ENCODE assay signal across 12 mouse cellular contexts in the genomic region with DNA sequence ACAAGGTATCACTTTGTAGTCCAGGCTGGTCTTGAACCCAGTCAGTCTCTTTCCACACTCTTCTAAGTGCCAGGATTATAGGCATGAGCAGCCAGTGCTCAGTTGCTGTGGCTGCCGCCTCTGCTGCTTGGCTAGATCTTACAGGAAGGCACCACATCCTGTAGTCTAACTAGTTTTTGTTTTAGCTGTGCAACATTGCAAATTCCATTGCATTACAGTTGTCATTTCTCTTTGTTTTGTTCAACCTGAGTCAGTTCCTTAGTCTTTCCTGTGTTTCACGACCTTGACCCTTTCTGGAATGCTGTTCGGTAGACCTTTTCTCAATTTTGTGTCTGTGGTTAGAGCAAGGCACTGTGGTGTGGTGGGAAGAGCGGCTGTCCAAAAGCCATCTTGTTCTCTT.
"Had no signal": no experiment of that assay in that cellular context is flagged by ENCODE, and none has a peak within 500 bp of the region (broad histone marks: within the 10 kb centered on the region; RNA-seq: fewer than 3 reads in every experiment).

No protein-coding gene starts in this region.

- H3K9me3 ChIP-seq: liver, embryonic 15.5 days; neural tube, embryonic 15.5 days had no signal

- H3K9ac ChIP-seq: limb, embryonic 13.5 days; liver, embryonic 15.5 days; lung, embryonic 14.5 days; neural tube, embryonic 15.5 days had no signal

- H3K36me3 ChIP-seq: liver, embryonic 15.5 days; midbrain, embryonic 10.5 days had no signal

- DNase-seq: lung, embryonic 14.5 days; lung, postnatal 10 days; lung, postnatal 4 days; midbrain, embryonic 14.5 days; thymus, postnatal 4 days had no signal

- H3K27ac ChIP-seq: limb, embryonic 13.5 days; liver, embryonic 15.5 days; midbrain, embryonic 10.5 days; neural tube, embryonic 15.5 days; stomach, postnatal 0 days had no signal

- H3K4me2 ChIP-seq: limb, embryonic 13.5 days; liver, embryonic 11.5 days; liver, embryonic 15.5 days; lung, embryonic 14.5 days; neural tube, embryonic 15.5 days had no signal

- H3K27me3 ChIP-seq: limb, embryonic 13.5 days; liver, embryonic 15.5 days; neural tube, embryonic 15.5 days had no signal

- H3K4me3 ChIP-seq: limb, embryonic 13.5 days; liver, embryonic 15.5 days; midbrain, embryonic 10.5 days; myocyte; neural tube, embryonic 15.5 days had no signal

- H3K4me1 ChIP-seq: liver, embryonic 15.5 days had no signal
